Mouse (Mus musculus) MEL (cell line): ENCODE data around the gene Car12. TPM values are rescaled to one million over a fixed set of nuclear protein-coding genes. Genes with fewer than 3 reads are reported as not detected.

Source experiments
- DNase-seq: peaks from one replicate; pipeline ENCODE4 v3.0.0; 2011; ENCODE audit warnings: low read depth, low spot score
- H3K27ac ChIP-seq: 2 replicates; pipeline ENCODE4 v1.5.1; 2012; ENCODE audit warnings: low read depth, mild to moderate bottlenecking, control low read depth, low read length, moderate library complexity; ENCODE audit not compliant: control insufficient read depth
- H3K27me3 ChIP-seq, 2 experiments: fragments of 150-350 bp in 1 of 2; sonication (generic) in 1 of 2; 2 replicates each; pipeline ENCODE4 v1.6.1; 2012; ENCODE audit warnings: low read length in 2 of 2, mild to moderate bottlenecking in 2 of 2, improper control_type of control experiment in 1 of 2, moderate library complexity in 1 of 2; ENCODE audit not compliant: insufficient read depth in 2 of 2, control insufficient read depth in 1 of 2
- H3K36me3 ChIP-seq, 2 experiments: 2 replicates each; pipeline ENCODE4 v1.6.1; 2012 to 2014; ENCODE audit warnings: low read length in 2 of 2, improper control_type of control experiment in 1 of 2, inconsistent platforms in 1 of 2, mild to moderate bottlenecking in 1 of 2; ENCODE audit not compliant: insufficient read depth in 2 of 2, control insufficient read depth in 1 of 2
- H3K4me1 ChIP-seq, 2 experiments: fragments of 150-350 bp in 1 of 2; sonication (generic) in 1 of 2; 2 replicates each; pipeline ENCODE4 v1.6.1; 2012; ENCODE audit warnings: low read length in 2 of 2, improper control_type of control experiment in 1 of 2, mild to moderate bottlenecking in 1 of 2; ENCODE audit not compliant: insufficient read depth in 2 of 2, control insufficient read depth in 1 of 2
- H3K4me3 ChIP-seq, 2 experiments: fragments of 150-350 bp in 1 of 2; sonication (generic) in 1 of 2; 2 replicates each; pipeline ENCODE4 v1.5.1; 2012; ENCODE audit warnings: low read depth in 2 of 2, low read length in 2 of 2, mild to moderate bottlenecking in 2 of 2, moderate library complexity in 2 of 2, control low read depth in 1 of 2, improper control_type of control experiment in 1 of 2; ENCODE audit not compliant: control insufficient read depth in 1 of 2, insufficient read depth in 1 of 2
- H3K79me2 ChIP-seq: 2 replicates; pipeline ENCODE4 v1.6.1; 2012; ENCODE audit warnings: mild to moderate bottlenecking, low read length, moderate library complexity; ENCODE audit not compliant: control insufficient read depth, poor library complexity, insufficient read depth
- H3K9ac ChIP-seq: 2 replicates; pipeline ENCODE4 v1.6.1; 2012; ENCODE audit warnings: low read depth, mild to moderate bottlenecking, control low read depth, low read length, moderate library complexity; ENCODE audit not compliant: control insufficient read depth, poor library complexity, severe bottlenecking
- H3K9me3 ChIP-seq: fragments of 150-350 bp; sonication (generic); replicated peaks from 2 replicates; pipeline ENCODE4 v1.6.1; 2012; ENCODE audit warnings: mild to moderate bottlenecking, low read length, improper control_type of control experiment, moderate library complexity; ENCODE audit not compliant: insufficient read depth
- CHD1 ChIP-seq: IDR thresholded peaks from 2 replicates; pipeline ENCODE4 v1.6.1; 2012; ENCODE audit warnings: low read depth, mild to moderate bottlenecking, inconsistent platforms, low read length, improper control_type of control experiment
- CHD2 ChIP-seq: IDR thresholded peaks from 2 replicates; pipeline ENCODE4 v1.6.1; 2011; ENCODE audit warnings: low read length, improper control_type of control experiment
- CTCF ChIP-seq, 3 experiments: IDR thresholded peaks in 2 of 3; conservative IDR thresholded peaks in 1 of 3; 2 replicates each; pipeline ENCODE4 v1.5.1; 2011 to 2012; ENCODE audit warnings: low read length in 3 of 3, low read depth in 2 of 3, mild to moderate bottlenecking in 2 of 3, improper control_type of control experiment in 1 of 3, inconsistent platforms in 1 of 3, mixed read lengths in 1 of 3, moderate library complexity in 1 of 3; ENCODE audit not compliant: control insufficient read depth in 1 of 3, insufficient read depth in 1 of 3, poor library complexity in 1 of 3, severe bottlenecking in 1 of 3
- E2F4 ChIP-seq: IDR thresholded peaks from 2 replicates; pipeline ENCODE4 v1.6.1; 2011; ENCODE audit warnings: low read depth, low read length, improper control_type of control experiment, borderline replicate concordance
- EP300 ChIP-seq, 2 experiments: IDR thresholded peaks; 2 replicates each; pipeline ENCODE4 v1.6.1; 2011; ENCODE audit warnings: improper control_type of control experiment in 2 of 2, low read length in 2 of 2, low read depth in 1 of 2, mild to moderate bottlenecking in 1 of 2
- GABPA ChIP-seq: IDR thresholded peaks from 2 replicates; pipeline ENCODE4 v1.6.1; 2012; ENCODE audit warnings: low read depth, mild to moderate bottlenecking, inconsistent platforms, low read length, improper control_type of control experiment, moderate library complexity
- GATA1 ChIP-seq: IDR thresholded peaks from 2 replicates; pipeline ENCODE4 v1.6.1; 2011; ENCODE audit warnings: low read depth, low read length, improper control_type of control experiment
- JUND ChIP-seq: IDR thresholded peaks from 2 replicates; pipeline ENCODE4 v1.6.1; 2011; ENCODE audit warnings: low read depth, mild to moderate bottlenecking, improper control_type of control experiment, low read length
- KAT2A ChIP-seq: conservative IDR thresholded peaks from 2 replicates; pipeline ENCODE4 v1.6.1; 2012; ENCODE audit warnings: low read depth, low read length, improper control_type of control experiment, inconsistent platforms
- MAFK ChIP-seq: IDR thresholded peaks from 2 replicates; pipeline ENCODE4 v1.6.1; 2011; ENCODE audit warnings: low read depth, mild to moderate bottlenecking, low read length, improper control_type of control experiment, borderline replicate concordance
- MEF2A ChIP-seq: IDR thresholded peaks from 2 replicates; pipeline ENCODE4 v1.6.1; 2014; ENCODE audit warnings: low read depth, mild to moderate bottlenecking, inconsistent platforms, low read length, improper control_type of control experiment; ENCODE audit not compliant: poor library complexity, insufficient replicate concordance, severe bottlenecking; ENCODE audit errors: extremely low read depth
- MYB ChIP-seq: IDR thresholded peaks from 2 replicates; pipeline ENCODE4 v1.6.1; 2011; ENCODE audit warnings: mild to moderate bottlenecking, low read depth, low read length, improper control_type of control experiment
- MYC ChIP-seq: IDR thresholded peaks from 2 replicates; pipeline ENCODE4 v1.6.1; 2011; ENCODE audit warnings: low read depth, mild to moderate bottlenecking, low read length, improper control_type of control experiment, moderate library complexity
- NELFE ChIP-seq: IDR thresholded peaks from 2 replicates; pipeline ENCODE4 v1.6.1; 2011; ENCODE audit warnings: low read depth, low read length, improper control_type of control experiment
- POLR2A ChIP-seq, 2 experiments: IDR thresholded peaks; 2 replicates each; pipeline ENCODE4 v1.6.1; 2011 to 2012; ENCODE audit warnings: low read length in 2 of 2, mild to moderate bottlenecking in 2 of 2, control low read depth in 1 of 2, improper control_type of control experiment in 1 of 2, low read depth in 1 of 2, moderate library complexity in 1 of 2; ENCODE audit not compliant: control insufficient read depth in 1 of 2, insufficient read depth in 1 of 2, poor library complexity in 1 of 2
- POLR2AphosphoS2 ChIP-seq: IDR thresholded peaks from 2 replicates; pipeline ENCODE4 v1.6.1; 2011; ENCODE audit warnings: low read length, improper control_type of control experiment
- RCOR1 ChIP-seq: IDR thresholded peaks from 2 replicates; pipeline ENCODE4 v1.6.1; 2012; ENCODE audit warnings: low read depth, mild to moderate bottlenecking, inconsistent platforms, low read length, improper control_type of control experiment
- SIN3A ChIP-seq: IDR thresholded peaks from 2 replicates; pipeline ENCODE4 v1.6.1; 2012; ENCODE audit warnings: low read length, improper control_type of control experiment, inconsistent platforms
- SMC3 ChIP-seq: IDR thresholded peaks from 2 replicates; pipeline ENCODE4 v1.6.1; 2011; ENCODE audit warnings: low read depth, low read length, improper control_type of control experiment
- TAL1 ChIP-seq: IDR thresholded peaks from 2 replicates; pipeline ENCODE4 v1.6.1; 2012; ENCODE audit warnings: mild to moderate bottlenecking, inconsistent platforms, low read length, moderate library complexity, mixed read lengths
- USF1 ChIP-seq: IDR thresholded peaks from 2 replicates; pipeline ENCODE4 v1.6.1; 2014; ENCODE audit warnings: low read depth, mild to moderate bottlenecking, inconsistent platforms, low read length, improper control_type of control experiment, moderate library complexity
- ZC3H11A ChIP-seq: IDR thresholded peaks from 2 replicates; pipeline ENCODE4 v1.6.1; 2012; ENCODE audit warnings: low read depth, mild to moderate bottlenecking, inconsistent platforms, low read length, improper control_type of control experiment
- ZMIZ1 ChIP-seq: IDR thresholded peaks from 2 replicates; pipeline ENCODE4 v1.6.1; 2012; ENCODE audit warnings: low read depth, mild to moderate bottlenecking, inconsistent platforms, low read length, improper control_type of control experiment, moderate library complexity
- polyA plus RNA-seq, 2 experiments: library from polyadenylated mRNA; stranded (reverse) in 1 of 2; unstranded in 1 of 2; fragments of >175 nt in 1 of 2; fragments of >200 nt in 1 of 2; gene quantifications; 2 replicates each; pipeline versions ENCODE4 v1.2.1 to v1.2.4; 2012; ENCODE audit warnings: low replicate concordance in 2 of 2, low read depth in 1 of 2; ENCODE audit not compliant: insufficient read length in 2 of 2, insufficient read depth in 1 of 2, missing spikeins in 1 of 2
- total RNA-seq: library from RNA; depleted of rRNA; stranded (reverse); fragments of 300-350 nt; gene quantifications from 2 replicates; pipeline ENCODE4 v1.2.3, GENCODE M21; 2012

Gene Car12
- total and polyA plus RNA-seq, 3 experiments = 0.77 to 1.8 TPM; not detected in 1

GRCm38 (mm10) chr9:66732791-66733691 is 19.6 kb downstream of the Car12 start:
- no peak for DNase-seq
- Histone ChIP-seq H3K27ac (no peak overlapping the region), H3K4me3 (no peak overlapping the region), H3K9ac (no peak overlapping the region), H3K79me2 (no peaks in the 10 kb centered on the region), H3K36me3 (no peaks in the 10 kb centered on the region), H3K27me3 (peaks cover 0 to 2% of the 10 kb centered on the region in 2 experiments; a peak in 1 of 4 replicates), H3K9me3 (no peaks in the 10 kb centered on the region), H3K4me1 (no peaks in the 10 kb centered on the region)
- TF ChIP-seq USF1 (no peak), MEF2A (no peak), CHD2 (no peak), E2F4 (no peak), ZC3H11A (no peak), POLR2AphosphoS2 (no peak), JUND (no peak), RCOR1 (no peak)
- TF ChIP-seq, all 39 proteins: peak for 0

GRCm38 (mm10) chr9:66734568-66734967 is 21.1 kb downstream of the Car12 start:
- H3K9ac ChIP-seq = no peak overlapping the region
- H3K4me3 ChIP-seq = no peak overlapping the region
- no peak for DNase-seq
- no peaks in the 10 kb centered on the region for H3K79me2 ChIP-seq
- no peaks in the 10 kb centered on the region for H3K4me1 ChIP-seq
- peaks cover 0 to 2% of the 10 kb centered on the region in 2 experiments; a peak in 1 of 4 replicates for H3K27me3 ChIP-seq
- no peaks in the 10 kb centered on the region for H3K9me3 ChIP-seq
- TF ChIP-seq MAFK (no peak), POLR2AphosphoS2 (no peak), NELFE (no peak), E2F4 (no peak), ZMIZ1 (no peak), POLR2A (IDR thresholded peaks at IDR 0.05; ENCODE audit: control insufficient read depth in 1 of 2, insufficient read depth in 1 of 2, low read depth in 1 of 2, low read length in 2 of 2, poor library complexity in 1 of 2) (no peak), MYB (no peak), CHD1 (no peak), KAT2A (no peak), EP300 (IDR thresholded peaks at IDR 0.05; ENCODE audit: low read depth in 1 of 2, low read length in 2 of 2) (no peak), JUND (no peak), CHD2 (no peak), MEF2A (no peak), CTCF (IDR thresholded peaks at IDR 0.05 in 2 of 3, conservative IDR thresholded peaks at IDR 0.05 in 1 of 3; ENCODE audit: control insufficient read depth in 1 of 3, insufficient read depth in 1 of 3, low read depth in 2 of 3, low read length in 3 of 3, poor library complexity in 1 of 3, severe bottlenecking in 1 of 3) (no peak), GABPA (no peak), MYC (no peak), SIN3A (no peak), GATA1 (no peak), TAL1 (no peak), SMC3 (no peak)
- no peak overlapping the region for H3K27ac ChIP-seq
- H3K36me3 ChIP-seq = no peaks in the 10 kb centered on the region
